Mouse (Mus musculus): ENCODE data around the gene Gm20671. TPM values are rescaled to one million over a fixed set of nuclear protein-coding genes. Genes with fewer than 3 reads are reported as not detected.
"Not testable (repeated sequence)": the region's sequence is repeated elsewhere in the genome, so short reads cannot be mapped to it uniquely, and the experiment has no call there.

Gm20671 gene
- polyA plus RNA-seq, 1 experiment = 0.06 TPM

GRCm38 (mm10) chr5:32861082-32861481 is 34.2 kb upstream of the Gm20671 start:
- Histone ChIP-seq H3K27me3 (ENCODE audit: control insufficient read depth, insufficient read depth, insufficient read length) (no peaks in the 10 kb centered on the region), H3K4me3 (ENCODE audit: insufficient read depth, poor library complexity, severe bottlenecking) (no peak overlapping the region), H3K36me3 (ENCODE audit: control insufficient read depth, insufficient read depth) (no peaks in the 10 kb centered on the region), H3K79me2 (ENCODE audit: control insufficient read depth, insufficient read depth) (peaks cover 8% of the 10 kb centered on the region), H3K79me3 (ENCODE audit: low read depth) (no peaks in the 10 kb centered on the region), H3ac (ENCODE audit: control insufficient read depth, insufficient read length, low read depth) (no peak overlapping the region)
- TF ChIP-seq CTCF (IDR thresholded peaks at IDR 0.05; ENCODE audit: control insufficient read depth, insufficient read depth, insufficient read length) (no peak), FOSL1 (IDR thresholded peaks at IDR 0.05; ENCODE audit: insufficient read depth, low read length, poor library complexity, severe bottlenecking) (no peak), MAX (IDR thresholded peaks at IDR 0.05) (no peak), USF1 (IDR thresholded peaks at IDR 0.05; ENCODE audit: low read depth) (no peak), MYOD1 (IDR thresholded peaks at IDR 0.05; ENCODE audit: control insufficient read depth, insufficient read length, low read depth) (no peak), MYOG (IDR thresholded peaks at IDR 0.05; ENCODE audit: control insufficient read depth, extremely low read depth, insufficient read length) (no peak), CEBPB (IDR thresholded peaks at IDR 0.05; ENCODE audit: low read depth) (no peak)

GRCm38 (mm10) chr5:32857781-32858220 is 30.9 kb upstream of the Gm20671 start:
- Histone ChIP-seq H3ac (ENCODE audit: control insufficient read depth, insufficient read length, low read depth) (peak overlapping the region; percentile 24), H3K79me2 (ENCODE audit: control insufficient read depth, insufficient read depth) (peaks cover 12% of the 10 kb centered on the region), H3K4me3 (ENCODE audit: insufficient read depth, poor library complexity, severe bottlenecking) (peak overlapping the region; percentile 18), H3K79me3 (ENCODE audit: low read depth) (peaks cover 11% of the 10 kb centered on the region), H3K27me3 (ENCODE audit: control insufficient read depth, insufficient read depth, insufficient read length) (no peaks in the 10 kb centered on the region), H3K36me3 (ENCODE audit: control insufficient read depth, insufficient read depth) (no peaks in the 10 kb centered on the region)
- TF ChIP-seq MYOD1 (IDR thresholded peaks at IDR 0.05; ENCODE audit: control insufficient read depth, insufficient read length, low read depth) (no peak), MYOG (IDR thresholded peaks at IDR 0.05; ENCODE audit: control insufficient read depth, extremely low read depth, insufficient read length) (no peak), USF1 (IDR thresholded peaks at IDR 0.05; ENCODE audit: low read depth) (no peak), CEBPB (IDR thresholded peaks at IDR 0.05; ENCODE audit: low read depth) (no peak), FOSL1 (IDR thresholded peaks at IDR 0.05; ENCODE audit: insufficient read depth, low read length, poor library complexity, severe bottlenecking) (no peak), MAX (IDR thresholded peaks at IDR 0.05) (no peak), CTCF (IDR thresholded peaks at IDR 0.05; ENCODE audit: control insufficient read depth, insufficient read depth, insufficient read length) (no peak)

GRCm38 (mm10) chr5:32855274-32855673 is 28.4 kb upstream of the Gm20671 start:
- peaks cover 34% of the 10 kb centered on the region for H3K79me3 ChIP-seq (ENCODE audit: low read depth)
- H3K36me3 ChIP-seq (ENCODE audit: control insufficient read depth, insufficient read depth); H3K4me3 ChIP-seq (ENCODE audit: insufficient read depth, poor library complexity, severe bottlenecking); H3K27me3 ChIP-seq (ENCODE audit: control insufficient read depth, insufficient read depth, insufficient read length); H3ac ChIP-seq (ENCODE audit: control insufficient read depth, insufficient read length, low read depth): not testable (repeated sequence)
- peaks cover 37% of the 10 kb centered on the region for H3K79me2 ChIP-seq (ENCODE audit: control insufficient read depth, insufficient read depth)

- no peaks in the 10 kb centered on the region for H3K36me3 ChIP-seq (ENCODE audit: control insufficient read depth, insufficient read depth)
- H3ac ChIP-seq (ENCODE audit: control insufficient read depth, insufficient read length, low read depth) = no peak overlapping the region
- no peak for TF ChIP-seq CTCF (IDR thresholded peaks at IDR 0.05; ENCODE audit: control insufficient read depth, insufficient read depth, insufficient read length)
- H3K79me3 ChIP-seq (ENCODE audit: low read depth) = peaks cover 38% of the 10 kb centered on the region
- no peak overlapping the region for H3K4me3 ChIP-seq (ENCODE audit: insufficient read depth, poor library complexity, severe bottlenecking)
- peaks cover 42% of the 10 kb centered on the region for H3K79me2 ChIP-seq (ENCODE audit: control insufficient read depth, insufficient read depth)
- no peaks in the 10 kb centered on the region for H3K27me3 ChIP-seq (ENCODE audit: control insufficient read depth, insufficient read depth, insufficient read length)
Measured at GRCm38 (mm10) chr5:32854818-32855217, 27.9 kb upstream of the Gm20671 start.

GRCm38 (mm10) chr5:32853731-32854507 is 27.0 kb upstream of the Gm20671 start, which contains the start of gene Prr14l:
Gene Prr14l, minus strand, starts transcription at chr5:32854256.
- TF ChIP-seq CTCF (IDR thresholded peaks at IDR 0.05; ENCODE audit: control insufficient read depth, insufficient read depth, insufficient read length) (no peak), MAX (IDR thresholded peaks at IDR 0.05) (peak; percentile 79)
- Histone ChIP-seq H3K36me3 (ENCODE audit: control insufficient read depth, insufficient read depth) (no peaks in the 10 kb centered on the region), H3K79me2 (ENCODE audit: control insufficient read depth, insufficient read depth) (peaks cover 51% of the 10 kb centered on the region), H3K4me3 (ENCODE audit: insufficient read depth, poor library complexity, severe bottlenecking) (peak within 1 kb of the TSS; percentile 95), H3K79me3 (ENCODE audit: low read depth) (peaks cover 44% of the 10 kb centered on the region), H3K27me3 (ENCODE audit: control insufficient read depth, insufficient read depth, insufficient read length) (no peaks in the 10 kb centered on the region), H3ac (ENCODE audit: control insufficient read depth, insufficient read length, low read depth) (peak within 1 kb of the TSS; percentile 98)

GRCm38 (mm10) chr5:32852026-32852425 is 25.1 kb upstream of the Gm20671 start:
- peaks cover 70% of the 10 kb centered on the region for H3K79me2 ChIP-seq (ENCODE audit: control insufficient read depth, insufficient read depth)
- TF ChIP-seq CEBPB (IDR thresholded peaks at IDR 0.05; ENCODE audit: low read depth) = no peak
- TF ChIP-seq USF1 (IDR thresholded peaks at IDR 0.05; ENCODE audit: low read depth) = no peak
- no peak for TF ChIP-seq MYOG (IDR thresholded peaks at IDR 0.05; ENCODE audit: control insufficient read depth, extremely low read depth, insufficient read length)
- TF ChIP-seq MYOD1 (IDR thresholded peaks at IDR 0.05; ENCODE audit: control insufficient read depth, insufficient read length, low read depth) = no peak
- no peak for TF ChIP-seq MAX (IDR thresholded peaks at IDR 0.05)
- TF ChIP-seq FOSL1 (IDR thresholded peaks at IDR 0.05; ENCODE audit: insufficient read depth, low read length, poor library complexity, severe bottlenecking) = no peak
- TF ChIP-seq CTCF (IDR thresholded peaks at IDR 0.05; ENCODE audit: control insufficient read depth, insufficient read depth, insufficient read length) = no peak
- H3ac ChIP-seq (ENCODE audit: control insufficient read depth, insufficient read length, low read depth) = no peak overlapping the region
- H3K4me3 ChIP-seq (ENCODE audit: insufficient read depth, poor library complexity, severe bottlenecking) = no peak overlapping the region
- H3K79me3 ChIP-seq (ENCODE audit: low read depth) = peaks cover 56% of the 10 kb centered on the region
- no peaks in the 10 kb centered on the region for H3K27me3 ChIP-seq (ENCODE audit: control insufficient read depth, insufficient read depth, insufficient read length)
- H3K36me3 ChIP-seq (ENCODE audit: control insufficient read depth, insufficient read depth) = no peaks in the 10 kb centered on the region

- not testable (repeated sequence) for H3K4me3 ChIP-seq (ENCODE audit: insufficient read depth, poor library complexity, severe bottlenecking); H3ac ChIP-seq (ENCODE audit: control insufficient read depth, insufficient read length, low read depth); H3K27me3 ChIP-seq (ENCODE audit: control insufficient read depth, insufficient read depth, insufficient read length); H3K36me3 ChIP-seq (ENCODE audit: control insufficient read depth, insufficient read depth)
- Histone ChIP-seq H3K79me3 (ENCODE audit: low read depth) (peaks cover 65% of the 10 kb centered on the region), H3K79me2 (ENCODE audit: control insufficient read depth, insufficient read depth) (peaks cover 92% of the 10 kb centered on the region)
Measured at GRCm38 (mm10) chr5:32849580-32849979, 22.7 kb upstream of the Gm20671 start.
